In the genomic region with DNA sequence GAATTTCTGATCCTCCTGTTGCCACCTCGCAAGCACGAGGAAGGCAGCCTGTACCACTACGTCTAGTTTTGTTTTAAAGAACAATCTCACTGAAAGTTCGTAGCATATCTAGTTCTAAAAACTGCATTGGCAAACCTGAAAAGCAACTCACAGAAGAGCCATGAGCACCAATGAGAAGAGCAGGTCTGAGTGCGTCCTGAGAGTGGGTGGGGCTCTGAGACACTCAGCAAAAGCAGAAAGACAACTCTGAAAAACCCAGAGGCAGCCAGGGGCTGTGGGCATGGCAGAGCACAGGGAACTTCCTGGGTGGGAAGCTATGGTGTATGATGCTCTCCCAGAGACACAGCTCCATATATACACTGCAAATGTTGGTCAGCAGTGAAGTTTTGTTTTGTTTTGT, we compare ENCODE assay signal across 17 mouse cellular contexts.
"Had no signal": no experiment of that assay in that cellular context is flagged by ENCODE, and none has a peak within 500 bp of the region (broad histone marks: within the 10 kb centered on the region; RNA-seq: fewer than 3 reads in every experiment).

No protein-coding gene starts in this region.

- H3K27me3 ChIP-seq: limb, embryonic 12.5 days; liver, embryonic 15.5 days had no signal

- H3K36me3 ChIP-seq: liver, embryonic 12.5 days; liver, embryonic 15.5 days had no signal

- ATAC-seq: hindbrain, postnatal 0 days; inflammation-experienced regulatory T-cells, adult 6 months; intestine, embryonic 16.5 days; liver, embryonic 12.5 days had no signal

- H3K4me1 ChIP-seq: limb, embryonic 12.5 days had no signal

- H3K9me3 ChIP-seq: limb, embryonic 12.5 days; liver, embryonic 12.5 days; liver, embryonic 15.5 days had no signal

- DNase-seq: layer of hippocampus, postnatal 36 days; liver; lung, adult 2 months; lung, postnatal 4 days; midbrain, embryonic 14.5 days; right cerebral cortex, adult 18-20 months; right cerebral cortex, postnatal 14 days; right cerebral cortex, postnatal 4 days; thymus, postnatal 25 days had no signal

- H3K9ac ChIP-seq: limb, embryonic 12.5 days; liver, embryonic 12.5 days; liver, embryonic 15.5 days had no signal

- H3K27ac ChIP-seq: hindbrain, postnatal 0 days; left cerebral cortex, adult 2 months; limb, embryonic 12.5 days; liver, embryonic 12.5 days; liver, embryonic 15.5 days had no signal

- H3K4me3 ChIP-seq: left cerebral cortex, adult 2 months; limb, embryonic 12.5 days; liver, embryonic 12.5 days; liver, embryonic 15.5 days had no signal

- H3K4me2 ChIP-seq: limb, embryonic 12.5 days; liver, embryonic 12.5 days; liver, embryonic 15.5 days; midbrain, embryonic 11.5 days had no signal
